Mouse (Mus musculus) midbrain, embryonic 15.5 days (tissue): ENCODE measurements around the gene Camta1. TPM values are rescaled to one million over a fixed set of nuclear protein-coding genes. Genes with fewer than 3 reads are reported as not detected.

Experiments
- ATAC-seq: fragments of 200-750 bp; cut with Nextera tagmentation; replicated peaks from 2 replicates; pipeline ENCODE4 v1.8.0; 2017; ENCODE audit warnings: moderate TSS enrichment
- H3K27ac ChIP-seq: fragments of 300-500 bp; sonication (generic); 2 replicates; pipeline ENCODE4 v1.5.1; 2015; ENCODE audit warnings: mild to moderate bottlenecking, inconsistent platforms
- H3K27me3 ChIP-seq: fragments of 300-500 bp; sonication (generic); replicated peaks from 2 replicates; pipeline ENCODE4 v1.6.1; 2015; ENCODE audit warnings: inconsistent platforms
- H3K36me3 ChIP-seq: fragments of 300-500 bp; sonication (generic); replicated peaks from 2 replicates; pipeline ENCODE4 v1.6.1; 2015; ENCODE audit warnings: inconsistent platforms
- H3K4me1 ChIP-seq: fragments of 300-500 bp; sonication (generic); 2 replicates; pipeline ENCODE4 v1.6.1; 2015; ENCODE audit warnings: inconsistent platforms
- H3K4me2 ChIP-seq: fragments of 300-500 bp; sonication (generic); 2 replicates; pipeline ENCODE4 v1.6.1; 2015; ENCODE audit warnings: inconsistent platforms, mild to moderate bottlenecking, moderate library complexity
- H3K4me3 ChIP-seq: fragments of 300-500 bp; sonication (generic); 2 replicates; pipeline ENCODE4 v1.5.1; 2015; ENCODE audit warnings: mild to moderate bottlenecking, inconsistent platforms
- H3K9ac ChIP-seq: fragments of 300-500 bp; sonication (generic); 2 replicates; pipeline ENCODE4 v1.6.1; 2015; ENCODE audit warnings: mild to moderate bottlenecking, inconsistent platforms
- H3K9me3 ChIP-seq: fragments of 300-500 bp; sonication (generic); 2 replicates; pipeline ENCODE4 v1.6.1; 2016; ENCODE audit warnings: inconsistent platforms
- WGBS: fragments of 180-500 bp; shearing (Covaris S2); methylation state at CpG from one replicate; pipeline ENCODE4 v1.1.7; 2015; ENCODE audit warnings: mixed read lengths; 5-methylcytosine and 5-hydroxymethylcytosine counted together
- polyA plus RNA-seq: library from polyadenylated mRNA; unstranded; fragments of >200 nt; fragmentation: Nextera tagmentation; extraction: Ambion mirVana; gene quantifications from 2 replicates; pipeline ENCODE4 v1.2.1, GENCODE M21; 2015

Gene Camta1
- polyA plus RNA-seq, result 145 and 156 TPM in 2 replicates

GRCm38 (mm10) chr4:151861806-151862739 is at the start of gene Camta1:
Gene Camta1 (minus strand): TSS chr4:151861876.
- Histone ChIP-seq H3K4me2 (peak within 1 kb of the TSS; percentile 98), H3K9me3 (no peaks in the 10 kb centered on the region), H3K27me3 (no peaks in the 10 kb centered on the region), H3K4me1 (peaks cover 36% of the 10 kb centered on the region), H3K4me3 (peak within 1 kb of the TSS; percentile 85), H3K36me3 (no peaks in the 10 kb centered on the region), H3K9ac (peak within 1 kb of the TSS; percentile 75), H3K27ac (peak within 1 kb of the TSS; percentile 88)
- peak; percentile 98 for ATAC-seq
- under 1% methylated on average over 83 of the region's 85 CpGs for WGBS

- H3K9me3 ChIP-seq, result no peaks in the 10 kb centered on the region
- no peak overlapping the region for H3K27ac ChIP-seq
- H3K4me3 ChIP-seq, result no peak overlapping the region
- H3K4me2 ChIP-seq, result no peak overlapping the region
- H3K36me3 ChIP-seq, result no peaks in the 10 kb centered on the region
- H3K27me3 ChIP-seq, result no peaks in the 10 kb centered on the region
- no peak overlapping the region for H3K9ac ChIP-seq
- 75% methylated on average over 8 of the region's 8 CpGs for WGBS
- ATAC-seq, result no peak
- H3K4me1 ChIP-seq, result 0 out of 2 replicates have a peak, but pooled peaks cover 5% of the 10 kb centered on the region
Observed at GRCm38 (mm10) chr4:151908809-151909208, 47.1 kb upstream of the Camta1 start.

- no peak overlapping the region for H3K27ac ChIP-seq
- no peak overlapping the region for H3K9ac ChIP-seq
- H3K4me1 ChIP-seq, result 0 out of 2 replicates have a peak, but pooled peaks cover 5% of the 10 kb centered on the region
- WGBS, result 73% methylated on average over 26 of the region's 26 CpGs
- no peaks in the 10 kb centered on the region for H3K9me3 ChIP-seq
- peaks cover 3% of the 10 kb centered on the region; the same call in 1 of the 2 replicates for H3K27me3 ChIP-seq
- H3K36me3 ChIP-seq, result no peaks in the 10 kb centered on the region
- no peak for ATAC-seq
- no peak overlapping the region for H3K4me2 ChIP-seq
- no peak overlapping the region for H3K4me3 ChIP-seq
Observed at GRCm38 (mm10) chr4:151907577-151908343, 46.1 kb upstream of the Camta1 start.

GRCm38 (mm10) chr4:151905621-151906020 is 43.9 kb upstream of the Camta1 start:
- Histone ChIP-seq H3K4me2 (no peak overlapping the region), H3K9ac (no peak overlapping the region), H3K9me3 (no peaks in the 10 kb centered on the region), H3K4me1 (0 out of 2 replicates have a peak, but pooled peaks cover 7% of the 10 kb centered on the region), H3K27ac (no peak overlapping the region), H3K36me3 (no peaks in the 10 kb centered on the region), H3K4me3 (no peak overlapping the region), H3K27me3 (peaks cover 4% of the 10 kb centered on the region; the same call in 1 of the 2 replicates)
- WGBS, result 68% methylated on average over 4 of the region's 4 CpGs
- no peak for ATAC-seq

- 0 out of 2 replicates have a peak, but pooled peaks cover 8% of the 10 kb centered on the region for H3K4me1 ChIP-seq
- H3K4me3 ChIP-seq, result no peak overlapping the region
- H3K9ac ChIP-seq, result no peak overlapping the region
- peaks cover 4% of the 10 kb centered on the region; the same call in 1 of the 2 replicates for H3K27me3 ChIP-seq
- no peak overlapping the region for H3K27ac ChIP-seq
- no peaks in the 10 kb centered on the region for H3K9me3 ChIP-seq
- ATAC-seq, result no peak
- no peak overlapping the region for H3K4me2 ChIP-seq
- 52% methylated on average over 11 of the region's 11 CpGs for WGBS
- H3K36me3 ChIP-seq, result no peaks in the 10 kb centered on the region
Observed at GRCm38 (mm10) chr4:151904098-151904497, 42.4 kb upstream of the Camta1 start.

- Histone ChIP-seq H3K4me1 (peaks cover 15% of the 10 kb centered on the region; the same call in 1 of the 2 replicates), H3K27me3 (peaks cover 4% of the 10 kb centered on the region; the same call in 1 of the 2 replicates), H3K27ac (no peak overlapping the region), H3K4me2 (no peak overlapping the region), H3K9ac (no peak overlapping the region), H3K36me3 (no peaks in the 10 kb centered on the region), H3K9me3 (no peaks in the 10 kb centered on the region), H3K4me3 (no peak overlapping the region)
- 68% methylated on average over 14 of the region's 14 CpGs for WGBS
- no peak for ATAC-seq
Observed at GRCm38 (mm10) chr4:151902689-151903241, 41.1 kb upstream of the Camta1 start.

- Histone ChIP-seq H3K9me3 (no peaks in the 10 kb centered on the region), H3K4me2 (no peak overlapping the region), H3K36me3 (no peaks in the 10 kb centered on the region), H3K9ac (no peak overlapping the region), H3K27me3 (peaks cover 4% of the 10 kb centered on the region; the same call in 1 of the 2 replicates), H3K4me1 (peaks cover 15% of the 10 kb centered on the region; the same call in 1 of the 2 replicates), H3K27ac (no peak overlapping the region), H3K4me3 (no peak overlapping the region)
- WGBS, result 87% methylated on average over 17 of the region's 17 CpGs
- no peak for ATAC-seq
Observed at GRCm38 (mm10) chr4:151902046-151902688, 40.5 kb upstream of the Camta1 start.

GRCm38 (mm10) chr4:151901422-151901821 is 39.7 kb upstream of the Camta1 start:
- no peak overlapping the region for H3K9ac ChIP-seq
- no peak for ATAC-seq
- peaks cover 13% of the 10 kb centered on the region; the same call in 1 of the 2 replicates for H3K4me1 ChIP-seq
- peaks cover 4% of the 10 kb centered on the region; the same call in 1 of the 2 replicates for H3K27me3 ChIP-seq
- no peak overlapping the region for H3K27ac ChIP-seq
- no peak overlapping the region for H3K4me2 ChIP-seq
- no peaks in the 10 kb centered on the region for H3K36me3 ChIP-seq
- no peak overlapping the region for H3K4me3 ChIP-seq
- no peaks in the 10 kb centered on the region for H3K9me3 ChIP-seq
- 66% methylated on average over 11 of the region's 11 CpGs for WGBS

- no peak for ATAC-seq
- Histone ChIP-seq H3K4me3 (no peak overlapping the region), H3K9me3 (0 out of 2 replicates have a peak, but pooled peaks cover under 1% of the 10 kb centered on the region), H3K9ac (no peak overlapping the region), H3K27ac (no peak overlapping the region), H3K4me2 (no peak overlapping the region), H3K36me3 (no peaks in the 10 kb centered on the region), H3K4me1 (peaks cover 9% of the 10 kb centered on the region; the same call in 1 of the 2 replicates), H3K27me3 (peaks cover 4% of the 10 kb centered on the region; the same call in 1 of the 2 replicates)
- 60% methylated on average over 6 of the region's 6 CpGs for WGBS
Observed at GRCm38 (mm10) chr4:151900735-151901134, 39.1 kb upstream of the Camta1 start.

GRCm38 (mm10) chr4:151899707-151900384 is 38.2 kb upstream of the Camta1 start:
- Histone ChIP-seq H3K27me3 (peaks cover 4% of the 10 kb centered on the region; the same call in 1 of the 2 replicates), H3K4me1 (peaks cover 9% of the 10 kb centered on the region; the same call in 1 of the 2 replicates), H3K36me3 (no peaks in the 10 kb centered on the region), H3K4me2 (no peak overlapping the region), H3K9ac (no peak overlapping the region), H3K9me3 (0 out of 2 replicates have a peak, but pooled peaks cover 5% of the 10 kb centered on the region), H3K4me3 (no peak overlapping the region), H3K27ac (no peak overlapping the region)
- no peak for ATAC-seq
- WGBS, result 67% methylated on average over 11 of the region's 11 CpGs
